Mouse (Mus musculus): ENCODE measurements around the gene Ikzf3. TPM values are rescaled to one million over a fixed set of nuclear protein-coding genes. Genes with fewer than 3 reads are reported as not detected.

Gene Ikzf3
- polyA plus RNA-seq, 1 experiment from 2014 or later, result not detected

GRCm38 (mm10) chr11:98448191-98448790 is 97.5 kb downstream of the Ikzf3 start:
- H3K4me2 ChIP-seq (ENCODE audit: low read depth, severe bottlenecking), result no peak overlapping the region; the same call in 1 of the 2 replicates
- no peak for DNase-seq (ENCODE audit: low spot score)
- H3K27me3 ChIP-seq (ENCODE audit: control insufficient read depth, insufficient read depth, low read length), result peaks cover 14% of the 10 kb centered on the region; the same call in 1 of the 2 replicates
- ATAC-seq (ENCODE audit: insufficient number of reproducible peaks, low FRiP score, low TSS enrichment, low read depth), result no peak
- no peak overlapping the region for H3K27ac ChIP-seq (replicated peaks; ENCODE audit: low read depth, low read length)
- no peaks in the 10 kb centered on the region for H3K36me3 ChIP-seq (ENCODE audit: control insufficient read depth, insufficient read depth, low read length)
- H3K9me3 ChIP-seq (ENCODE audit: control insufficient read depth, low read length), result no peaks in the 10 kb centered on the region
- 43% methylated on average over 13 of the region's 13 CpGs for WGBS
- H3K4me1 ChIP-seq (ENCODE audit: control insufficient read depth, insufficient read depth, low read length), result peaks cover 5% of the 10 kb centered on the region; the same call in 1 of the 2 replicates
- H3K4me3 ChIP-seq (ENCODE audit: low read depth, low read length), result no peak overlapping the region
- H3K9ac ChIP-seq (ENCODE audit: low read length), result no peak overlapping the region

GRCm38 (mm10) chr11:98447475-98447834 is 98.4 kb downstream of the Ikzf3 start:
- H3K4me2 ChIP-seq (ENCODE audit: low read depth, severe bottlenecking), result no peak overlapping the region; the same call in 1 of the 2 replicates
- no peak for ATAC-seq (ENCODE audit: insufficient number of reproducible peaks, low FRiP score, low TSS enrichment, low read depth)
- H3K4me3 ChIP-seq (ENCODE audit: low read depth, low read length), result peak overlapping the region; percentile 17; the same call in 1 of the 2 replicates
- H3K36me3 ChIP-seq (ENCODE audit: control insufficient read depth, insufficient read depth, low read length), result no peaks in the 10 kb centered on the region
- no peak overlapping the region for H3K27ac ChIP-seq (replicated peaks; ENCODE audit: low read depth, low read length)
- peaks cover 14% of the 10 kb centered on the region; the same call in 1 of the 2 replicates for H3K27me3 ChIP-seq (ENCODE audit: control insufficient read depth, insufficient read depth, low read length)
- DNase-seq (ENCODE audit: low spot score), result no peak
- peaks cover 5% of the 10 kb centered on the region; the same call in 1 of the 2 replicates for H3K4me1 ChIP-seq (ENCODE audit: control insufficient read depth, insufficient read depth, low read length)
- H3K9ac ChIP-seq (ENCODE audit: low read length), result no peak overlapping the region
- WGBS, result 14% methylated on average over 7 of the region's 7 CpGs
- H3K9me3 ChIP-seq (ENCODE audit: control insufficient read depth, low read length), result no peaks in the 10 kb centered on the region

- no peak for ATAC-seq (ENCODE audit: insufficient number of reproducible peaks, low FRiP score, low TSS enrichment, low read depth)
- peak overlapping the region; percentile 17; the same call in 1 of the 2 replicates for H3K4me3 ChIP-seq (ENCODE audit: low read depth, low read length)
- 0 out of 2 replicates have a peak overlapping the region, but pooled peaks have one; percentile 3 for H3K9ac ChIP-seq (ENCODE audit: low read length)
- H3K9me3 ChIP-seq (ENCODE audit: control insufficient read depth, low read length), result no peaks in the 10 kb centered on the region
- WGBS, result 3% methylated on average over 33 of the region's 33 CpGs
- H3K27me3 ChIP-seq (ENCODE audit: control insufficient read depth, insufficient read depth, low read length), result peaks cover 14% of the 10 kb centered on the region; the same call in 1 of the 2 replicates
- no peak overlapping the region; the same call in 1 of the 2 replicates for H3K4me2 ChIP-seq (ENCODE audit: low read depth, severe bottlenecking)
- no peaks in the 10 kb centered on the region for H3K36me3 ChIP-seq (ENCODE audit: control insufficient read depth, insufficient read depth, low read length)
- no peak for DNase-seq (ENCODE audit: low spot score)
- H3K27ac ChIP-seq (replicated peaks; ENCODE audit: low read depth, low read length), result no peak overlapping the region
- peaks cover 5% of the 10 kb centered on the region; the same call in 1 of the 2 replicates for H3K4me1 ChIP-seq (ENCODE audit: control insufficient read depth, insufficient read depth, low read length)
Measured at GRCm38 (mm10) chr11:98446562-98447474, 99.0 kb downstream of the Ikzf3 start.

- Histone ChIP-seq H3K4me1 (ENCODE audit: control insufficient read depth, insufficient read depth, low read length) (peaks cover 5% of the 10 kb centered on the region; the same call in 1 of the 2 replicates), H3K36me3 (ENCODE audit: control insufficient read depth, insufficient read depth, low read length) (no peaks in the 10 kb centered on the region), H3K9ac (ENCODE audit: low read length) (0 out of 2 replicates have a peak within 1 kb of the TSS, but pooled peaks have one; percentile 3), H3K4me2 (ENCODE audit: low read depth, severe bottlenecking) (no peak within 1 kb of the TSS; the same call in 1 of the 2 replicates), H3K4me3 (ENCODE audit: low read depth, low read length) (peak within 1 kb of the TSS; percentile 17; the same call in 1 of the 2 replicates), H3K27ac (replicated peaks; ENCODE audit: low read depth, low read length) (no peak within 1 kb of the TSS), H3K27me3 (ENCODE audit: control insufficient read depth, insufficient read depth, low read length) (peaks cover 14% of the 10 kb centered on the region; the same call in 1 of the 2 replicates), H3K9me3 (ENCODE audit: control insufficient read depth, low read length) (no peaks in the 10 kb centered on the region)
- DNase-seq (ENCODE audit: low spot score) (no peak), ATAC-seq (ENCODE audit: insufficient number of reproducible peaks, low FRiP score, low TSS enrichment, low read depth) (no peak)
- 2% methylated on average over 5 of the region's 5 CpGs for WGBS
Measured at GRCm38 (mm10) chr11:98446213-98446561, 99.6 kb downstream of the Ikzf3 start, which contains the start of gene Grb7. Gene Grb7, plus strand, starts transcription at chr11:98446394.

GRCm38 (mm10) chr11:98445679-98446078 is 100.2 kb downstream of the Ikzf3 start:
- ATAC-seq (ENCODE audit: insufficient number of reproducible peaks, low FRiP score, low TSS enrichment, low read depth) (no peak), DNase-seq (ENCODE audit: low spot score) (no peak)
- peaks cover 14% of the 10 kb centered on the region; the same call in 1 of the 2 replicates for H3K27me3 ChIP-seq (ENCODE audit: control insufficient read depth, insufficient read depth, low read length)
- WGBS, result 40% methylated on average over 4 of the region's 4 CpGs
- H3K27ac ChIP-seq (replicated peaks; ENCODE audit: low read depth, low read length), result no peak overlapping the region
- H3K9me3 ChIP-seq (ENCODE audit: control insufficient read depth, low read length), result no peaks in the 10 kb centered on the region
- no peak overlapping the region for H3K4me2 ChIP-seq (ENCODE audit: low read depth, severe bottlenecking)
- H3K9ac ChIP-seq (ENCODE audit: low read length), result no peak overlapping the region
- H3K4me3 ChIP-seq (ENCODE audit: low read depth, low read length), result no peak overlapping the region
- H3K4me1 ChIP-seq (ENCODE audit: control insufficient read depth, insufficient read depth, low read length), result peaks cover 5% of the 10 kb centered on the region; the same call in 1 of the 2 replicates
- H3K36me3 ChIP-seq (ENCODE audit: control insufficient read depth, insufficient read depth, low read length), result no peaks in the 10 kb centered on the region

GRCm38 (mm10) chr11:98445238-98445637 is 100.6 kb downstream of the Ikzf3 start:
- no peak overlapping the region for H3K4me3 ChIP-seq (ENCODE audit: low read depth, low read length)
- 22% methylated on average over 1 of the region's 1 CpGs for whole genome bisulfite sequencing
- H3K36me3 ChIP-seq (ENCODE audit: control insufficient read depth, insufficient read depth, low read length), result no peaks in the 10 kb centered on the region
- H3K9ac ChIP-seq (ENCODE audit: low read length), result no peak overlapping the region
- no peak overlapping the region for H3K27ac ChIP-seq (replicated peaks; ENCODE audit: low read depth, low read length)
- no peak overlapping the region for H3K4me2 ChIP-seq (ENCODE audit: low read depth, severe bottlenecking)
- peaks cover 5% of the 10 kb centered on the region; the same call in 1 of the 2 replicates for H3K4me1 ChIP-seq (ENCODE audit: control insufficient read depth, insufficient read depth, low read length)
- no peaks in the 10 kb centered on the region for H3K9me3 ChIP-seq (ENCODE audit: control insufficient read depth, low read length)
- H3K27me3 ChIP-seq (ENCODE audit: control insufficient read depth, insufficient read depth, low read length), result peaks cover 14% of the 10 kb centered on the region; the same call in 1 of the 2 replicates
- DNase-seq (ENCODE audit: low spot score) (no peak), ATAC-seq (ENCODE audit: insufficient number of reproducible peaks, low FRiP score, low TSS enrichment, low read depth) (no peak)

GRCm38 (mm10) chr11:98443688-98444087 is 102.1 kb downstream of the Ikzf3 start:
- Histone ChIP-seq H3K4me3 (ENCODE audit: low read depth, low read length) (no peak overlapping the region), H3K36me3 (ENCODE audit: control insufficient read depth, insufficient read depth, low read length) (no peaks in the 10 kb centered on the region), H3K9ac (ENCODE audit: low read length) (no peak overlapping the region), H3K9me3 (ENCODE audit: control insufficient read depth, low read length) (no peaks in the 10 kb centered on the region), H3K27me3 (ENCODE audit: control insufficient read depth, insufficient read depth, low read length) (peaks cover 14% of the 10 kb centered on the region; the same call in 1 of the 2 replicates), H3K4me1 (ENCODE audit: control insufficient read depth, insufficient read depth, low read length) (peaks cover 5% of the 10 kb centered on the region; the same call in 1 of the 2 replicates), H3K4me2 (ENCODE audit: low read depth, severe bottlenecking) (no peak overlapping the region), H3K27ac (replicated peaks; ENCODE audit: low read depth, low read length) (no peak overlapping the region)
- 92% methylated on average over 1 of the region's 1 CpGs for WGBS
- DNase-seq (ENCODE audit: low spot score) (no peak), ATAC-seq (ENCODE audit: insufficient number of reproducible peaks, low FRiP score, low TSS enrichment, low read depth) (no peak)
